Mouse (Mus musculus): ENCODE measurements around the gene Adh6a.

DNA sequence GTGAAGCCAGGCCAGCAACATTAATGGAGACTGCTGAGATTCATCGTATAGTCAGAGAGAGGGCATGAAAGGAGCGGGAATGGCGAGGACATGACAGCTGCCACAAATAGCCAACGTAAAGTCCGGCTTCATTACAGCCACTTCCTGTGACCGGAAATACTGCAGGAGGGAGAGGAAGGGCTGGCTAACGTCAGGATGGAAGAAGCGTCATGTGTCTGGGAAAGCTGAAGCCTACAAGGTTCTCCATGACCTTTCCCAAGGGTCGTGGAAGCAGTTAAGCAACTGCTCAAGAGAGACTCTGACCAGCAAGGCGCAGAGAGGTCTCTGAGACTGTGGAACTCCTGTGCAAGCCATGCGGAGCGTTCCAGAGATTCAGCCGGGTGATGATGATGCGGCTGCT is 28.4 kb downstream of the Adh6a start, which contains the start of gene Adh6b:
- no peak for TF ChIP-seq GATA1 (IDR thresholded peaks at IDR 0.05; ENCODE audit: borderline replicate concordance, low read length)
- TF ChIP-seq FLI1 (IDR thresholded peaks at IDR 0.05; ENCODE audit: low read length): no peak
